Mouse (Mus musculus): Measurements from ENCODE around the gene Nckap5l.

Nckap5l gene

DNA sequence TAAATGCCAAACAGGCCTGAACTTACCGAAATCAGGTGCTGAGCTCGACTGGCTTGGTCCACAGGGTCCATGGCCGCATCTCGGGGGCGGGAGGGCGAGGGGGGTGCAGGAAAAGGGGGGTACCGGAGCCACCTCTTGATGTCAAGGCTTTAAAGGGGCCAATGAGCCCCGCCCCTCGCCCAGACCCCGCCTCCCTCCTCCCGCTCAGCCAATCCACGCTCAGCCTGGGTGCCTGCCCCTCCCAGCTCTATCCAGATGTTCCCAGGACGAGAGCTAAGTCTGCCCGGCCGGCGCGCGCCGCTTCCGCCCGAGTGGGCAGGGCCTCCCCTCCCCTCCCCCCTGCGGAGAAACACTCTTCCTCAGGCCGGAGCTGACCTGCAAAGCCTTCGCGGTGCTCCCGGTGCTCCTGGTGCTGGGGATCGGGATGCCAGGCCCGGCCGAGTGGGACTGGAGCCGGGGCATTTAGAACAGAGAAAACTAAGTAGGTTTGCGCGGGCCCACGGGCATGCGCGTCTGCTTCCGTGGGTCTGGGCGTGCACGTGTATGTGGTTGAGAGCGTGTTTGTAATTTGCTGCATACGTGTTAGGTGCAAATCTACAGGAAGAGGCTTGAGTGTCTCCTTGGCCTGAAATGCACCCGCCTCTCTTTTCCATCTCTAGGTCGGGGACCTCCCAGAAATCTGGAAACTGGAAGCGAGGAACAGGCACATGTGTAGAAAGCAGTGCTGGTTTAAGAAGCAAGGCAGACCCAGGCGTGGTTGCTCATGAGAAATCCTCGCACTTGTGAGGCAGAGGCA, at the start of gene Nckap5l:
Gene Nckap5l, minus strand, starts transcription at position 143 of the 796 bp plus-strand sequence.
- peak; percentile 95 for DNase-seq (ENCODE audit: extremely low read depth, insufficient read length, low spot score)

DNA sequence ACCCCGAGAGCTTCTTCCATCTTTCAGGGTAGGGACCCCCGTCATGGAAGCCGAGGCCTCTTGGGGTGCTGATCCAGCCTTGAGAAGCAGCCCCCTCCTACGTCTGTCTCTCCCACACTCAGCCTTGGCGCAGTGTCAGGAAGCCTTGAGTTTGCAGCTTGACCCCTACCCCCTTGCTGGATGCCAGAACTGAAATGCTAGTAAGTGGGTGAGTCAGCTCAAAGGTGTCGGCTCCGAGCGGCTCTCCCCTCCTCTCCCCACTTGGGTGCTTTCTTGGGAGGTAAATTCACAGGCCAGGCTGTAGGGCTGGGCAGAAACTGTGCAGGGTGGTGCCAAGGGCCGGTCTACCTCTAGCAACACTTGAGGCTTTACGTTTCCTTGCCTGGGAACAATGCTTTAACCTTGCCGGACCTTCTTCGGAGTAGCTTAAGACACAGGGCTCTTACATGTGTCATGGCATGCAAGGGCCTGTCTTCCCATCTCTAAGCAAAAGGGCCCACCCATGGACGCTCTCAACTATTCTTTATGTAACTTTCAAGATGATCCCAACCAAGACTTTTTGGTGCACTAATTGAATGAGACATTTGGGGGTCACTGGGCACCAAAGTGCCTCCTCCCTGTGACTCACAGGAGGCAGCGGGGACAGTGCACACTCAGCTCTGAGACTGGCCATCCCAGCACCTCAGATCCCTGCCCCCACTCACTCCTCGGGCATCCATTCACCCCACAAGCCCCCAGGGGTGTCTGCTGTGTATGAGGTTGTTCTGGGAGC, 48.0 kb upstream of the Nckap5l start:
- DNase-seq (ENCODE audit: extremely low read depth, insufficient read length, low spot score), result peak; percentile 63

DNA sequence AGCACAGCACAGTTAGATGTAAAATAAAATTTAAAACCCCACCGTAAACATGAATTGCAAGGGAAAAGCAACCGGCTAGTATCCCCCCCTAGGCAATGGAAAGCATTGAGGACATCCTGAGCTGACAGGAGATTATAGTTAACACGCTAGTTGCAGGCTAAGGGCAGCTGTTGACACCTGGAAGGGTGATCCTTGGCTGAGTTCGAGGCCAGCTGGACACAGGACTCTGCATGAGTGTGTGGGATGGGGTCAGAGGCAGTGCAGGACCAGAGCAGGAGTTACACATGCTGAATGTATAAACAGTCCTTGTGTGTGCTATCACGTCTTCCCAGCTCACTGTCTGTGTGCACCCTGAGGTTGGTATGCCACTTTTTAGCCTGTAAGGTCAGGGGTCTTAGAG, 45.7 kb upstream of the Nckap5l start:
- no peak for DNase-seq (ENCODE audit: extremely low read depth, insufficient read length, low spot score)

DNA sequence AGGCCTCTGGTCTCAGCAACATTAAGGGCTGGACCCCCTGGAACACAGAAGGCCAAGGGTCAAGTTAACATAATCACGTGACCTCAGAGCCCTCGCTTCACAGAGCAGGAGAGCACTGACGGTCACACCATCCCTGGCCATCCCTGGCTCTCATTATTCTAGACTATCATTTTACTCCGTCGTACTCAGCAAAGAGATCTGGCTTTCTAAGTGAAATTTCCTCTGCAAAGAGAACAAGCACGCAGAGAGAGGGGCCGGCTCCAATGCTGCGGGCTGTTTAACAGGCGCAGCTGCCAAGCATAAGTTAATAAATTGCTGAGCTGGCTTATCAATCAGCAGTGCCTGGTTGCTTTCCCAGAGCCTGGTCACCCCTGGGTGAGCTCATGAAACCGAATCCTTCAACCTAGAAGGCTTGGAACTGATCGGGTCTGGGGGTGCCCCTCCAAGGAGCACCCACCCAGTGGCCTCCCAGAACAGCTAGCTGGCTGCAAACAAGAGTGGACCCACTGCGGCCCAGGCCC, 44.8 kb upstream of the Nckap5l start:
- no peak for DNase-seq (ENCODE audit: extremely low read depth, insufficient read length, low spot score)

DNA sequence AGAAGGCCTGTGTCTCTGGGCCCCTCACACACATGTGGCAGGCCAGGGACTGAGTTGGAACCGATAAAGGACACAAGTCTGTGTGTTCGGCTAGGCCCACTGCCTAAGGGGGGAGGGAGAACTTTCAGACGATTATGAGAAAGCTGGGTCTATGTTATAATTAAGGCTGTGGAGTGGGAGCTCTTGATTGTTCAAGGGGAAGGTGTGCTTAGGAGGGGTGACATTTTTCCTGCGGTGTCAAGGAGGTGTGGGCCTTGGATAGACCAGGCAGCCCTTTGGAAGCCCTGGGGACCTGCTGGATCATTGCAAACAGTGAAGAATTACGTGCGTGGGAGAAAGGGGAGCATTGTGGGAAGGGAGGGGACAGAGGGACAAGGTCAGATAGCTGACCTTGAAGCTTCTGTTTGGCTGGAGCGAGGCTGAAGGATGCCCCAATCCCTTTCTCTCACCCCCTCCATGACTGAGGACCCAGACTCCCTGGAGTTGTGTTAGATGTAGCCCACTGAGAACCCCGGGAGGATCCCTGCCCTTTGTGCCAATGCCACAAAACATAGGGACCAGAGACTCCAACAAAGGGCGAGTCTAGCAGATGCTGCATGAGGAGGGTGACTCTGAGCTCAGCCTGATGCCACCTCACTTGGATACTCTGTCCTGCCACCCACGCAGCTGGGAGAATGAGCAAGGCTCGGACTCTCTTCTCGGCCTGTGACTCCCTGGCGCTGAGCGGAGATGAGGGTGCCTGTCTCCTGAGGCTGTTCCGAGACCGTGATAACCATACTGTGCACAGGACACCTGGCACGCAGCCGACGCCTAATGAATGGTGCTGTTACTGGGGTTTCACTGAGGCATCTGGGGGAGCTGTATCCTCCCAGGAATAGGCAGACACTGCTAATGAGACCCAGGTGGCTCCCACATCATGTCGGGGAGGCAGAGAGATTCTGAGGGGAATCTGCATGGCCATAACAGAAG, 44.0 kb upstream of the Nckap5l start:
- DNase-seq (ENCODE audit: extremely low read depth, insufficient read length, low spot score), result no peak

GRCm38 (mm10) chr15:99500320-99500719, 42.8 kb upstream of the Nckap5l start:
- no peak for DNase-seq (ENCODE audit: extremely low read depth, insufficient read length, low spot score)

GRCm38 (mm10) chr15:99499726-99500125, 42.2 kb upstream of the Nckap5l start:
- DNase-seq (ENCODE audit: extremely low read depth, insufficient read length, low spot score), result no peak

GRCm38 (mm10) chr15:99498781-99499180, 41.2 kb upstream of the Nckap5l start:
- peak; percentile 87 for DNase-seq (ENCODE audit: extremely low read depth, insufficient read length, low spot score)

DNA sequence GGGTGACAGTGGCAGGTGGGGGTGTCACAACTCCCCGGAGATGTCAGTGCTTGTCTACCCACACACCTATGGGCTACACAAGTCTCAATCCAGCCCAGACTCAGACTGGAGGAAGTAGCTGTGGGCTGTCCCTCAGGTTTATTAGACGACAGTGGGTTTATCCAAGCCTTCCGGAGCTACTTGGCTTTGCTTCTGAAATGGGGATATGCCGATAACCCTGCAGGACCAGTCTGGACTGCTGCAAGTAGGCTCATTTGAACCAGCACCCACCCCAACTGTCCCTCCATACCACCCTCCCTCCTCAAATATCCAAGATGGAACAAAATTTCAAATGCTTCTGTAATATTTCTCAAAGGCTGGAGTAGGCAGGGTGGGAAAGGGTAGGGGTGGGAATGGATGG, 40.8 kb upstream of the Nckap5l start:
- no peak for DNase-seq (ENCODE audit: extremely low read depth, insufficient read length, low spot score)

DNA sequence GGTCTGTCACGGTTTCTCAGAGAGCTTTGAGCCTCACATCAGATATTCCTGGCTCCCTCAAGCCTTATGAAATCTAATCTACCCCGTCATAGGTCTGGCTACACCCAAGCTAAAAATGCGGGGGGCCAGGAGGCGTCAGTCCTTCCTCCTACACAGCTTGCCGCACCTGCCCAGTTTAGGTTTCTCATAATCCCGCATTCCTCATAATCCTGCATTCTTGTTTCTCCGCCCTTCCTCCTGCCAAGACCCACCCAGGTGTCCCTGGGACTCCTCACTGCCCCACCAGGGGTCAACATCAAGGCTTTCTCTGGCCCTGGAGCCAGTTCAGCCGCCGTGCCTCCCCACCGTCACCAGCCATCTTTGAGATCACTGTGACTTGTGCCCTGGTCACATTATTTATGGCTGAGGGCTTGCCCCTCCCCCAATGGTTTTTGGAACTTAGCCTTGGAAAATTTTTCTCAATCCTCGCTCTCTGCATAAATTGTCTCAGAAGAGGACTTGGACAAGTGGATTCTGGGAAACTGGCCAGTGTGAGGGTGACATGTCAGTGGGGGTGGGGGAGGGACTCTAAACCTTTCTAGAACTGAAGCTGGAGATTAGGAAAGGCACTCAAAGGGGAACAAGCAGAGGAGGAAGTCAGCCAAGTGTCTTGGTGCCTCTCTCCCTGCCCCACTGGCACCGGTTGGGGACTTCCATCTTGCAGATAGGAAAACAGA, 40.1 kb upstream of the Nckap5l start:
- DNase-seq (ENCODE audit: extremely low read depth, insufficient read length, low spot score), result peak; percentile 90

DNA sequence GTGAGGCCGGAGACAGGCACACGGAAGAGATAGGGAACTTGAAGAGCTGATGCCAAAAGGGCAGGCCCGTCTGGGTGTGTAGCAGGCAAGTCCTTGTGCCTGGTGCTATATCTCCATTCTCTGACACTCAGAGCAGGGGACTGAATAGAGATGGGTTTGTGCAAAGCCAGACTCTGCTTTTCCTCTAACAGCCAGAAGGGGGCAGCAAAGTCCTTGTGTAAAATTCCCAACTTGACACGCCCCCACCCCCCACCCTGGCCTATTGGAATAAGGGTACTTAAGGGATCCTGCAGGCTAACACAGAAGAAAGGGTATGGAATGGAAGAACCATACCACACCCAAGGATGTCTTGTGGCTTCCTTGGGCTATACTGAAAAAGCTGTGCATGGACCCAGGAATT, 39.5 kb upstream of the Nckap5l start:
- peak; percentile 74 for DNase-seq (ENCODE audit: extremely low read depth, insufficient read length, low spot score)

- DNase-seq (ENCODE audit: extremely low read depth, insufficient read length, low spot score), result no peak
Measured at GRCm38 (mm10) chr15:99484745-99485144, 27.2 kb upstream of the Nckap5l start.

DNA sequence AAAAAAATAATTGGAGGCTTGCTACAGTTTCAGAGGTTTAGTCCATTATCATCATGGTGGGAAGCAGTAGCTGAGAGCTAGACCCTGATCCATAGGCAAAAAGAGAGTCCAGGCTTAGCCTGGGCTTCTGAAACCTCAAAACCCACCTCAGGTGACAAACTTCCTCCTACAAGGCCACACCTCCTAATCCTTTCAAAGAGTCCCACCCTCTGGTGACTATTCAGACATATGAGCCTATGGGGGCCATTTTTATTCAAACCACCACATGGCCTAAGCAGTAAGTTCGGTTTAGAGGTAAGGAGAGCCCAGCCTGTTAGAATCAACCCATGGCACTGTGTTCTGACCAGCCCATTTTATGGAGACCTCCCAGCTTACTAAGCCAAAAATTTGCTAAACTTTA, 18.3 kb upstream of the Nckap5l start:
- no peak for DNase-seq (ENCODE audit: extremely low read depth, insufficient read length, low spot score)

DNA sequence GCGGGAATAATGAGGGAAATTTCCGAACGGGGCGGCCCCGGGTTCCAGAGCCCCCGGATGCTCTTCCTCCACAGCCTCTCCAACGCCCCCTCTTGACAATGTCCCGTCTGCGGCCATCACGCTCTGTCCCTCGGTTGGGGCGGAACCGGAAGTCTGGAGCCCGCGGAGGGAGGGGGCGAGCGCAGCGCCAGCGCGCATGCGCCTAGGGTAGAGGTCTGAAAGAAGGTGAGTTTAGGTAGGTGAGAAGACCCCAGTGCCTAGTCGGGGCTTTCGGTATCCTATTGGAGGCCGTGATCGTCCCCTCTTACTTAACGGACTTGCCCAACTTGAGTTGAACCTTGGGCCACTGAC, 17.0 kb upstream of the Nckap5l start, which contains the start of gene Bcdin3d:
Gene Bcdin3d, minus strand, starts transcription at position 155 of the 351 bp plus-strand sequence.
- peak; percentile 91 for DNase-seq (ENCODE audit: extremely low read depth, insufficient read length, low spot score)

DNA sequence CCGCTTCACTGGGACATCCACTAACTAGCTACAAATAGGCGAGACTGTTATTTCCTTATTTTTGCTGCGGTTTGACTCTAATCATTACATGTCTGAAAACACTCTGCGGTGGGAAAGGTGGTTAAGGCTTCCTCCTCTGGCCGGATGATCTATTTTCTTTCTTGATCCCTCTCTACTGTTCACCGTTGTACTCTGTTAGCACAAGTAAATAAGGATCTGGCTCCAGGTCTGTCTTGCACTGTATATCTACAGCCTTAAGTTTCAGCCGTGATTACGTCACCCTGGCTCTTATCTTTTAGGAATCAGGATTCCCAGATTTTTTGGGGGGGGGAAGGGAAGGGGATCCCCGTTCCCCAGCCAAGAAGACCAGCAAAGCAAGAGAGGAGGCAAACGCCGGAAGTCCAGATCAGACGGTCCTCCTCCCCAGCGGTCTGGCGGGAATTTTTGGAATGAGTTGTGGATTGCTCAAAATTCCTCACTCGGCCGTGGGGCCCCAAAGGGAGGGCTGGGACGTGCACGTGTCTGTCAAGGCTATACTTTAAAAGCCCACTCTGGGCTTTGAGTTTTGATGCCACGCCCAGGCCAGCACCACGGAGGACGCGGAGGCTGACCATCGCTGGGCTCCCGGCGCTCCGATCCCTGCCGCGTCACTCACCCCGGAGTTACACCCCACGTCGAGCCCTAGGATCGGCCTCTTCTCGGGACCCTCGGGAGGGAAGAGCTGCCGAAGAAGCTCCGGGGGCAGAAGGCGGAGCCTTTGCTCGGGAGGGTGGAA, 16.4 kb upstream of the Nckap5l start:
- DNase-seq (ENCODE audit: extremely low read depth, insufficient read length, low spot score), result peak; percentile 85

DNA sequence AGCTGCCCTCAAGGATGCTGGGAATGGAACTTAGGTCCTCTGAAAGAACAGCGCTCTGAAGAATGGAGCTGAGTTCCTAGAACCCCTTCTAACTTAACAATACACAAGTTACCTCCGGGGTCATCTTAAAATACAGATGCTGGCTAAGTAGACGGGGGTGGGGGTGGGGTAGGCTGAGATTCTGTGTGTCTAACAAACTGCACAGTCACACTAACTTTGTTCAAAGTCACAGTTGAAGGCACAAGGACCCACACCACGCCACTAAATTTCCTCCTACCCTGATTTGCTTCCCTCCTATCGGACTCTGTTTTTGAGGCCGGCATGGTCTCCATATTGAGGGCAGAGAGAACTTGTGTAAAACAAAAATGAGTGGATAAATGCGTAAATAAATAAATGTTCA, 15.4 kb upstream of the Nckap5l start:
- no peak for DNase-seq (ENCODE audit: extremely low read depth, insufficient read length, low spot score)

GRCm38 (mm10) chr15:99471677-99472063, 14.1 kb upstream of the Nckap5l start:
- DNase-seq (ENCODE audit: extremely low read depth, insufficient read length, low spot score), result no peak

GRCm38 (mm10) chr15:99470971-99471676, 13.6 kb upstream of the Nckap5l start:
- DNase-seq (ENCODE audit: extremely low read depth, insufficient read length, low spot score), result no peak
